Mouse (Mus musculus) kidney, postnatal 0 days (tissue): Measurements from ENCODE around the gene Prkce. TPM values are rescaled to one million over a fixed set of nuclear protein-coding genes. Genes with fewer than 3 reads are reported as not detected.

Source experiments
- ATAC-seq: fragments of 200-750 bp; cut with Nextera tagmentation; replicated peaks from 2 replicates; pipeline ENCODE4 v1.8.0; 2017; ENCODE audit warnings: low read depth, moderate number of reproducible peaks, moderate TSS enrichment, moderate library complexity; ENCODE audit not compliant: low FRiP score
- DNase-seq: peaks from one replicate; pipeline ENCODE4 v3.0.0-alpha.2; 2016; ENCODE audit warnings: low spot score
- H3K27ac ChIP-seq: fragments of 300-500 bp; sonication (generic); 2 replicates; pipeline ENCODE4 v1.5.1; 2014; ENCODE audit warnings: mild to moderate bottlenecking
- H3K27me3 ChIP-seq: fragments of 300-500 bp; sonication (generic); 2 replicates; pipeline ENCODE4 v1.6.1; 2014; ENCODE audit warnings: low read length, mixed read lengths; ENCODE audit not compliant: insufficient read depth
- H3K36me3 ChIP-seq: fragments of 300-500 bp; sonication (generic); 2 replicates; pipeline ENCODE4 v1.6.1; 2014; ENCODE audit warnings: low read length, mixed read lengths; ENCODE audit not compliant: insufficient read depth
- H3K4me1 ChIP-seq: fragments of 300-500 bp; sonication (generic); replicated peaks from 2 replicates; pipeline ENCODE4 v1.6.1; 2014; ENCODE audit warnings: antibody characterized with exemption, low read length, mixed read lengths; ENCODE audit not compliant: insufficient read depth
- H3K4me2 ChIP-seq: fragments of 300-500 bp; sonication (generic); 2 replicates; pipeline ENCODE4 v1.6.1; 2014; ENCODE audit warnings: mild to moderate bottlenecking, low read length, moderate library complexity, mixed read lengths
- H3K4me3 ChIP-seq: fragments of 300-500 bp; sonication (generic); replicated peaks from 2 replicates; pipeline ENCODE4 v1.5.1; 2014; ENCODE audit warnings: low read depth, low read length
- H3K9ac ChIP-seq: fragments of 300-500 bp; sonication (generic); 2 replicates; pipeline ENCODE4 v1.6.1; 2014; ENCODE audit warnings: low read depth, low read length
- H3K9me3 ChIP-seq: fragments of 300-500 bp; sonication (generic); replicated peaks from 2 replicates; pipeline ENCODE4 v1.6.1; 2016; ENCODE audit warnings: low read length, inconsistent platforms, mixed read lengths
- CTCF ChIP-seq: IDR thresholded peaks from 2 replicates; pipeline ENCODE4 v1.5.1; 2016; ENCODE audit warnings: antibody characterized with exemption, low read depth, mild to moderate bottlenecking, moderate library complexity
- WGBS: fragments of 180-500 bp; shearing (Covaris S2); extraction: QIAGEN DNeasy Blood & Tissue Kit; methylation state at CpG from one replicate; pipeline ENCODE4 v1.1.7; 2014; 5-methylcytosine and 5-hydroxymethylcytosine counted together
- polyA plus RNA-seq: library from polyadenylated mRNA; unstranded; fragments of >200 nt; fragmentation: Nextera tagmentation; extraction: Ambion mirVana; gene quantifications from 2 replicates; pipeline ENCODE4 v1.2.1, GENCODE M21; 2015

The Prkce gene
- polyA plus RNA-seq, 1 experiment from 2014 or later: 6.0 TPM

- ATAC-seq (no peak), DNase-seq (no peak)
- Histone ChIP-seq H3K27ac (no peak overlapping the region), H3K9me3 (no peaks in the 10 kb centered on the region), H3K4me1 (peaks cover 8% of the 10 kb centered on the region), H3K36me3 (no peaks in the 10 kb centered on the region), H3K4me2 (no peak overlapping the region), H3K9ac (no peak overlapping the region), H3K27me3 (no peaks in the 10 kb centered on the region), H3K4me3 (no peak overlapping the region)
- TF ChIP-seq CTCF: no peak
- WGBS: 51% methylated on average over 8 of the region's 8 CpGs
Observed at GRCm38 (mm10) chr17:86277032-86277798, 109.6 kb downstream of the Prkce start.

GRCm38 (mm10) chr17:86277999-86278526 lies 110.5 kb downstream of the Prkce start:
- Histone ChIP-seq H3K36me3 (no peaks in the 10 kb centered on the region), H3K9ac (no peak overlapping the region), H3K27ac (no peak overlapping the region), H3K9me3 (no peaks in the 10 kb centered on the region), H3K4me2 (no peak overlapping the region), H3K27me3 (no peaks in the 10 kb centered on the region), H3K4me3 (no peak overlapping the region), H3K4me1 (peaks cover 11% of the 10 kb centered on the region)
- 82% methylated on average over 5 of the region's 5 CpGs for WGBS
- DNase-seq: no peak
- no peak for ATAC-seq
- TF ChIP-seq CTCF: no peak

DNA sequence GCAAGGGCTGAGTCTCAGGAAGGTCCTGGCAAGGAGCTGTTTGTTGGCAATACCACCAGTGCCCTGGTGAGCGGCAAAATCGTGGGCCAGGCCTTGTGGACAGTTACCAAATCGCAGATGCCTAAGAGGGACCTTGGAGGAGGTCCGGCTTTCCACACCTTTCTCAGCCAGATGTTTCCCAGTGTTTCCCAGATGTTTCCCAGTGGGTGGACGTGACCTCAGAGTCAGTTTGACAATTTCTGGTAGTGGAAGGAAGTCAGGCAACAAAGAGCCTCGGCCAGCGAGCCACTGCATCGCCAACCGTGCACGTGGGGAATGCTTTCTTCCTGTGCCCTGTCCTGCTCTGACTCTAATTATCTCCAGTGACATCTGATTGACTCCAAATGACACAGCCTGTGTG lies 112.2 kb downstream of the Prkce start:
- H3K9ac ChIP-seq: no peak overlapping the region
- H3K9me3 ChIP-seq: no peaks in the 10 kb centered on the region
- DNase-seq (no peak), ATAC-seq (no peak)
- H3K4me1 ChIP-seq: peaks cover 12% of the 10 kb centered on the region
- TF ChIP-seq CTCF: no peak
- no peaks in the 10 kb centered on the region for H3K36me3 ChIP-seq
- H3K4me3 ChIP-seq: no peak overlapping the region
- H3K4me2 ChIP-seq: no peak overlapping the region
- no peak overlapping the region for H3K27ac ChIP-seq
- WGBS: 53% methylated on average over 10 of the region's 10 CpGs
- H3K27me3 ChIP-seq: no peaks in the 10 kb centered on the region

DNA sequence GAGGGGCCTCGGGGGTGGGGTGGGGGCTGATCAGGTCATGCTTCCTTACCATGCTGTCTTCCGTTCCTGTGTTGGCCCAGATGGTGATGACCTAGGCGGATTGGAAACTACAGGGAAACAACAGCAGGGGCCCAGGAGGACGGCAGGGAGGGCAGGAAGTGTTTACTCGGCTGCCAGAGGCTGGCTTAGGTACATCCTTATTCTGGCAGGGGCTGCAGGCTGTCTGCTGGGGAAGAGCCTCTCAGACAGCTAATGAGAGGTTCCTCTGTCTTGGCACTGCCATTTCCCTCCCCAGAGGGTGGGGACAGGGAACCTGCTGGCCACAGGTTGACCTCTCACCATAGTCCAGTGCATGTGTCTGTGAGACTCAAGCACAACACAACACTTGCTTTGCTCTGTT lies 116.2 kb downstream of the Prkce start:
- ATAC-seq (no peak; the same call in 1 of the 2 replicates), DNase-seq (peak; percentile 39)
- Histone ChIP-seq H3K36me3 (no peaks in the 10 kb centered on the region), H3K27ac (peak overlapping the region; percentile 40; the same call in 1 of the 2 replicates), H3K27me3 (no peaks in the 10 kb centered on the region), H3K9me3 (no peaks in the 10 kb centered on the region), H3K4me3 (no peak overlapping the region), H3K9ac (no peak overlapping the region), H3K4me1 (peaks cover 17% of the 10 kb centered on the region), H3K4me2 (no peak overlapping the region)
- TF ChIP-seq CTCF: no peak
- 25% methylated on average over 5 of the region's 5 CpGs for WGBS

DNA sequence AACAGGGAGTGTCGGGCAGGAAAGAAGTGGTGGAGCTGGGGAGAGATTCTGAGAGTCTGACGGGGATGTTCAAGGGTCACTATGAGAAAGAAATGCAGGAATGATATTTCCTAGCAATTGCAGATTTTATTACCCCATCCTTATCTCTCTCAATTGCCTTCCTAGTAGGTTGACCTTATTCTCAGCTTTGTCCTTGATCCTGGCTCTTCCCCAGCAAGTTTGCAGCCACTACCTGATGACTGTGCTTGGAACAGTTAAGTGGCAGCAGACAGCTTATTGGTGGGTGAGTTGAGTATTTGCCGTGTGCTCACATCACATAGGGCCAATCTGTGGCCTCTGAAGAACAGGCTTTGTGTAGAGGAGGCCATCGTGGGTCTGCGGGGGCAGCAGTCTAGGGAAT lies 117.5 kb downstream of the Prkce start:
- Histone ChIP-seq H3K27ac (no peak overlapping the region), H3K27me3 (no peaks in the 10 kb centered on the region), H3K4me2 (no peak overlapping the region), H3K9ac (no peak overlapping the region), H3K9me3 (no peaks in the 10 kb centered on the region), H3K4me3 (no peak overlapping the region), H3K36me3 (no peaks in the 10 kb centered on the region), H3K4me1 (peaks cover 14% of the 10 kb centered on the region)
- no peak for DNase-seq
- 86% methylated on average over 5 of the region's 5 CpGs for WGBS
- TF ChIP-seq CTCF: no peak
- ATAC-seq: no peak

DNA sequence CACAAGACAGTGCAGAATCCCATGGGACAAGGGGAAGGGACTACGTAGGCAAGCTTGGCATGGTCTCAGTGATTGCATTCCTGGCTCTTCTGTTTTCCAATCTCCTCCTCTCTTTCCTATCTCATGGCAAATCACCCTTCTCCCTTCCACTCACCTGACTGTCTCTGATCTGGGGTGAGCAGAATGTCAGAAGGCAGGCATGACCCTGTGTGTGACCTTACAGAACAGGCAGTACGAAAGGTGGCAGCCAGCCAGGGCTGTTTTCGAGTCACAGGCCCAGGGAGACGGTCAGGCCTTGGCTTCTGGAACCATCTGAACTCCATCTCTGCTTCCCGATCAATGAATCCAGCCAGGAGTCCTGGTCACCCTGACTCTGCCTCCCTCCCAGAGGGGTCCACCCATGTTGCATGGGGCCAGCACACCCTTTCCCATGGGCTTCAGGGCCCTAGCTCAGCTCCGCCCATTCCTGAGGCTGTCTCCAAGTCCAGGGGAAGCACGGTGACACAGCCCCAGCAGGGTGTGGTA lies 119.2 kb downstream of the Prkce start:
- H3K27ac ChIP-seq: no peak overlapping the region
- peaks cover 13% of the 10 kb centered on the region; the same call in 1 of the 2 replicates for H3K4me1 ChIP-seq
- no peaks in the 10 kb centered on the region for H3K27me3 ChIP-seq
- no peak overlapping the region for H3K9ac ChIP-seq
- H3K4me3 ChIP-seq: no peak overlapping the region
- no peak overlapping the region for H3K4me2 ChIP-seq
- 47% methylated on average over 7 of the region's 7 CpGs for WGBS
- no peak for DNase-seq
- no peaks in the 10 kb centered on the region for H3K9me3 ChIP-seq
- no peak for TF ChIP-seq CTCF
- ATAC-seq: peak; percentile 26; the same call in 1 of the 2 replicates
- no peaks in the 10 kb centered on the region for H3K36me3 ChIP-seq
